Mouse (Mus musculus) macrophage (primary cell): ENCODE results near the gene Arf3. TPM values are rescaled to one million over a fixed set of nuclear protein-coding genes. Genes with fewer than 3 reads are reported as not detected.

Experiments used
- H3K27ac ChIP-seq: fragments of 350-480 bp; formaldehyde crosslinking; 2 replicates; pipeline ENCODE4 v1.9.0; 2021
- H3K36me3 ChIP-seq: fragments of 350-480 bp; formaldehyde crosslinking; 2 replicates; pipeline ENCODE4 v1.9.0; 2021; ENCODE audit errors: inconsistent target
- H3K4me3 ChIP-seq: fragments of 350-480 bp; formaldehyde crosslinking; 2 replicates; pipeline ENCODE4 v1.9.0; 2021; ENCODE audit errors: inconsistent target
- H3K79me2 ChIP-seq: fragments of 350-480 bp; formaldehyde crosslinking; 2 replicates; pipeline ENCODE4 v1.9.0; 2021; ENCODE audit errors: inconsistent target
- WGBS: methylation state at CpG from one replicate; pipeline ENCODE4 v1.1.7; 2026; ENCODE audit warnings: inconsistent platforms; ENCODE audit not compliant: missing documents; 5-methylcytosine and 5-hydroxymethylcytosine counted together
- polyA plus RNA-seq: library from polyadenylated mRNA; stranded (reverse); fragments of 250-400 nt; gene quantifications from 3 replicates; pipeline ENCODE4 v1.2.4, GENCODE M21; 2018; ENCODE audit warnings: inconsistent platforms

Gene Arf3
- polyA plus RNA-seq, 1 experiment from 2014 or later: 100 TPM

DNA sequence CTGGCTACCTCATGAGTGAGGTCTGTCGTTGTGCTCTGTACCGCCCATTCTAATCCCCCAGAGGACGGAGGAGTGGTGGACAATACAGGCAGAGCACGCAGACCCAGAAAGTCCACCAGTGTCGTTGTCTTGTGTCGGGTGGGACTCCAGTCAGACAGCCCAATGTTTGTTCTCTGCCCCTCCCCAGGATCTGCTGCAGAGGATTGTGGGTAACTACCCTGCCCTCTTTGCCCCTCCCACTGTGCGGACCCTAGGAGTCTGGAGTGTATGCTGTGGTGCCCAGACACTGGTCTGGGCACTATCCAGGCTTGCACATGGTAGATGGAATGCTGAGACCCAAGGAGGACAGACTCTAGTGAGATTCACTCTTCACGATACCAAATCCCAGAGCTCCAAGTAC, 66.8 kb downstream of the Arf3 start:
- no peaks in the 10 kb centered on the region for H3K79me2 ChIP-seq
- 75% methylated on average over 8 of the region's 8 CpGs for WGBS

DNA sequence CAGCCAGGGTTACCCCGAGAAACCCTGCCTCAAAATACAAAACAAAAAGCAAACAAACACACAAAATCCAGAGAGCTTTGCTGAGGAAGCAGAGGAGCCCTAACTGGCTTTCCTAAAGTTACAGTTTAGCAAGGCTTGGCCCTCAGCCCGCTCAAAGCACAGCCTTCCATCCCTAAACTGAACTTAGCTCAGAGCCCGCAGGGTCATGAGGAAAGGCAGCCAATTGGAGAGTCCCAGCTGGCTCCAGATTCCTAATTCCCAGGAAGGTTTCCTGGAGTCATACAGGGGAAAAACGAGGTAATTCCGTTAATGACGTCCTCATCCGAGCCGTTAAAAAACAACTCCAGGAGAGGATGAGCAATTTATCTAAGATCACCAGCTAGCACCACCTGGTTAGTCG, 67.3 kb downstream of the Arf3 start:
- no peak overlapping the region for H3K4me3 ChIP-seq
- WGBS: 67% methylated on average over 9 of the region's 9 CpGs
- H3K27ac ChIP-seq: no peak overlapping the region
- H3K79me2 ChIP-seq: no peaks in the 10 kb centered on the region
- no peaks in the 10 kb centered on the region for H3K36me3 ChIP-seq

More for the DNA sequence above, 66.8 kb downstream of the Arf3 start:
- H3K27ac ChIP-seq: no peak overlapping the region
- no peaks in the 10 kb centered on the region for H3K36me3 ChIP-seq
- H3K4me3 ChIP-seq: no peak overlapping the region

DNA sequence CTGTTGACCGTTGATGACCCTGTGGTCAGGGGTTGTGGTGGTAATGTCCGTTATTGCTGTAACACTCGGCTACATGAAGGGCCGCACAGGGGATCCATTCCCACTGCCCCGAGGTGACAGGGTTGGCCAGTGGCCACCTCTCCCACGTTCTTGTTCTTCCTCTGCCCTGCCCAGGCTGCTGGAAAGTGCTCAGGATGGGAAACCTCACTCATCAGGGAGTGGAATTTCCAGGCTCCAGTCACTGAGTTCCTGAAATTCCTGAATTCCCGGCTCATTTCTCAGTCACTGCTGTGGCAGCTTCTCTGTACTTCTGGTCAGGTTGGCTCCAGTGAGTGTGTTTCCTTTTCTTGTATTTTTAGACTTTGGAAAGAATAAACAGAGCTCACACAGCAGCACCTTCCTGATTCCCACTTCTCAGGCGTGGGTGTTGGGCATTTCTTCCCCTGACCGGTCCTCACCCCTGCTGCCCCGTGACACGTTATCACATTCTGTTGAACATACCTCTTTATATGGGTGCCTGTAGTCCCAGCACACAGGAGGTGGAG, 70.8 kb downstream of the Arf3 start:
- Histone ChIP-seq H3K36me3 (no peaks in the 10 kb centered on the region), H3K4me3 (no peak overlapping the region), H3K27ac (no peak overlapping the region), H3K79me2 (no peaks in the 10 kb centered on the region)
- 53% methylated on average over 11 of the region's 11 CpGs for WGBS

DNA sequence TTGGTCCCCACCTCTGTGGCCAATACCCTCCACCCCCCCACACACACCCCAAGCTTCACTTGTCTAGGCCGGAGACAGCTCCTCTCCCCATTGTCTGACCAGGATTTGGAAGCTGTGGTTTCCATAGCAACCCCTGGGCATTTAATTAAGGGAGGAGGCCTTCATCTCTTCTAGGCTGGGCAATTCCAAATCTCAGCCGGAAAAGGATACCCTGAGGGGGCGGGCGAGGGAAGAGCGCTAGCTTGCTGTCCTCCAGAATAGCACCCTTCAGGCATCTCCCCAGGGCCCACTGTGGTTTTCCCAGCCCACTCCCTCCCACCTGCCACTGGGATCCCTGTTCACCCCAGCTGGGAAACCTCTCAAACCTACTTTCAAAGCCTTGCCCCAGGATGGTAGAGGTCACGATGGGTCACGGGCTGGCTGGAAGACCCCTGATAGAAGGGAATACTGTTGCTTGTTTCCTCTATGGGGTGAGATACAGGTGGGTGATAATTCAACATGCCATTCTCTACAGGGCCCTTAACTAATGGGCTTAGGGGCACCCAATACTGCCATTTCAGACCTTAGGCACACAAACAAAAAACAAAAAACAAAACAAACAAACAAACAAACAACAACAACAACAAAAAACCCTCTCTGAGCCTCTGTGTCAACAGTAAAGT, 71.4 kb downstream of the Arf3 start:
- Histone ChIP-seq H3K79me2 (no peaks in the 10 kb centered on the region), H3K4me3 (no peak overlapping the region), H3K36me3 (no peaks in the 10 kb centered on the region), H3K27ac (no peak overlapping the region)
- 94% methylated on average over 6 of the region's 7 CpGs for WGBS

DNA sequence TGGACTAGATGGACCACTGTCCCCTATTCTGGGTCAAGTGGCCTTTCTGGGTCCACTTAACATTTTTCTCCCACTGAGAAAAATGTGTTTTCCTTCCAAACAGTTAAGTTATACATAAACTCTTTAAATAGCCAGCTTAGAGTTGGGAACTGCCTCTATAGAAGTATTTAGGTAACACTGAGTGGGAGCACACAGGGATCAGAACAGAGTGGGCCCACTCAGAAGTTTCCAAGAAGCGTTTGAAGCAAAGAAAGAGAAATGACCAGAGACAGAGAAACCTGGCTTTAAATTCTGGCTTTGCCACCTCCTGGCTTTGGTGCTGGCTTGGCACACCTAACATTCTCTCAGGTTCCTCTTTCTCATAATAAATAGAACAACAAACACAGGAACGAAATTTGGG, 73.3 kb downstream of the Arf3 start:
- Histone ChIP-seq H3K27ac (no peak overlapping the region), H3K79me2 (no peaks in the 10 kb centered on the region), H3K36me3 (no peaks in the 10 kb centered on the region), H3K4me3 (no peak overlapping the region)
- WGBS: 50% methylated on average over 2 of the region's 2 CpGs

Other genes with a start within 250 kb of the Arf3 start
- 17.8 to 41.1 TPM (median 31.9 TPM) in 3 replicates for gene Kansl2, start 228.9 kb downstream of the Arf3 start, polyA plus RNA-seq
- gene Ccnt1, start 192.3 kb downstream of the Arf3 start, polyA plus RNA-seq: 15.6 to 24.0 TPM (median 18.9 TPM) in 3 replicates
- not detected in 3 replicates for gene 4930415O20Rik, start 192.2 kb downstream of the Arf3 start, polyA plus RNA-seq
- gene Adcy6, start 153.1 kb downstream of the Arf3 start, polyA plus RNA-seq: 0.09 to 0.34 TPM (median 0.25 TPM) in 3 replicates
- 0.46 to 1.0 TPM (median 0.79 TPM) in 3 replicates for gene Cacnb3, start 132.4 kb downstream of the Arf3 start, polyA plus RNA-seq
- 53.5 to 111 TPM (median 57.4 TPM) in 3 replicates for gene Ddx23, start 100.3 kb downstream of the Arf3 start, polyA plus RNA-seq
- gene Rnd1, start 85.8 kb downstream of the Arf3 start, polyA plus RNA-seq: 0.27 to 0.47 TPM (median 0.40 TPM) in 3 replicates
- gene Ccdc65, start 55.0 kb downstream of the Arf3 start, polyA plus RNA-seq: 0.09 TPM in 1 of 3 replicates, not detected in the others
- 0.42 to 1.0 TPM (median 0.77 TPM) in 3 replicates for gene Fkbp11, start 35.0 kb downstream of the Arf3 start, polyA plus RNA-seq
- gene Wnt10b, start 14.9 kb upstream of the Arf3 start, polyA plus RNA-seq: not detected in 3 replicates
- gene Wnt1, start 26.6 kb upstream of the Arf3 start, polyA plus RNA-seq: not detected in 3 replicates
- 0.06 TPM in 1 of 3 replicates, not detected in the others for gene Ddn, start 46.3 kb upstream of the Arf3 start, polyA plus RNA-seq
- 34.9 to 43.9 TPM (median 40.2 TPM) in 3 replicates for gene Prkag1, start 68.3 kb upstream of the Arf3 start, polyA plus RNA-seq
- 17.3 to 22.5 TPM (median 19.8 TPM) in 3 replicates for gene Kmt2d, start 108.0 kb upstream of the Arf3 start, polyA plus RNA-seq
- 0.52 to 3.0 TPM (median 2.4 TPM) in 3 replicates for gene Rhebl1, start 131.3 kb upstream of the Arf3 start, polyA plus RNA-seq
- not detected in 3 replicates for gene Dhh, start 135.3 kb upstream of the Arf3 start, polyA plus RNA-seq
- 3.7 to 9.6 TPM (median 5.5 TPM) in 3 replicates for gene Lmbr1l, start 155.0 kb upstream of the Arf3 start, polyA plus RNA-seq
- gene Tuba1b, start 171.4 kb upstream of the Arf3 start, polyA plus RNA-seq: 371 to 1,063 TPM (median 789 TPM) in 3 replicates
- 0.27 TPM in 1 of 3 replicates, not detected in the others for gene Gm49450, start 190.3 kb upstream of the Arf3 start, polyA plus RNA-seq
- gene Tuba1a, start 190.5 kb upstream of the Arf3 start, polyA plus RNA-seq: 37.8 to 73.9 TPM (median 54.5 TPM) in 3 replicates